Mouse (Mus musculus): ENCODE data around the gene Htr5a. TPM values are rescaled to one million over a fixed set of nuclear protein-coding genes. Genes with fewer than 3 reads are reported as not detected.

The Htr5a gene
- polyA plus RNA-seq, 1 experiment from 2014 or later = 0.22 TPM

GRCm38 (mm10) chr5:27854290-27854689 is 12.3 kb downstream of the Htr5a start:
- H3K36me3 ChIP-seq = no peaks in the 10 kb centered on the region
- H3K4me3 ChIP-seq = no peak overlapping the region
- no peak overlapping the region for H3K4me2 ChIP-seq (replicated peaks)
- no peak for ATAC-seq (ENCODE audit: low FRiP score)
- no peaks in the 10 kb centered on the region for H3K27me3 ChIP-seq
- H3K27ac ChIP-seq = no peak overlapping the region
- H3K4me1 ChIP-seq = no peaks in the 10 kb centered on the region
- no peaks in the 10 kb centered on the region for H3K9me3 ChIP-seq (replicated peaks)
- no peak overlapping the region for H3K9ac ChIP-seq
- 57% methylated on average over 1 of the region's 1 CpGs for WGBS

DNA sequence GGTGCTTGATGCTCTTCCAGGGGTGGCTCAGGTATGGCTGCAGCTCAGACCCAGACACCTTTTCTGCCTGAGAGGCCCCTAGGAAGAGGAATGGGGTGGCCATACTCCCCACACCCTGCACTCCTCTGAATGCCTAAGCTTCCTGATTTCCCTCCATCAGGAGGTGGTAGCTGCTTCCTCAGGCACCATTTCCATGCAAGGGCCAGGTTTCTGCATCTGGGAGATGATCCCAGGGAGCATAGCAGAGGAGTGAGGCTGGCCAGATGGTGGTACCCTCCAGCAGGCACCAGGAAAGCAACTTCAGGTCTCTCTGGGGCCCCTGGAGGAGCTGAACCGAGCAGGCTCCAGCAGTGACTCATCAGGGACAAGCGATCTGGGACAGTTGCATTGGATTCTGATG is 13.8 kb downstream of the Htr5a start:
- WGBS = 83% methylated on average over 2 of the region's 2 CpGs
- no peaks in the 10 kb centered on the region for H3K36me3 ChIP-seq
- H3K4me1 ChIP-seq = no peaks in the 10 kb centered on the region
- no peaks in the 10 kb centered on the region for H3K9me3 ChIP-seq (replicated peaks)
- no peak overlapping the region for H3K4me3 ChIP-seq
- no peak for ATAC-seq (ENCODE audit: low FRiP score)
- no peaks in the 10 kb centered on the region for H3K27me3 ChIP-seq
- H3K4me2 ChIP-seq (replicated peaks) = no peak overlapping the region
- no peak overlapping the region for H3K9ac ChIP-seq
- no peak overlapping the region for H3K27ac ChIP-seq

DNA sequence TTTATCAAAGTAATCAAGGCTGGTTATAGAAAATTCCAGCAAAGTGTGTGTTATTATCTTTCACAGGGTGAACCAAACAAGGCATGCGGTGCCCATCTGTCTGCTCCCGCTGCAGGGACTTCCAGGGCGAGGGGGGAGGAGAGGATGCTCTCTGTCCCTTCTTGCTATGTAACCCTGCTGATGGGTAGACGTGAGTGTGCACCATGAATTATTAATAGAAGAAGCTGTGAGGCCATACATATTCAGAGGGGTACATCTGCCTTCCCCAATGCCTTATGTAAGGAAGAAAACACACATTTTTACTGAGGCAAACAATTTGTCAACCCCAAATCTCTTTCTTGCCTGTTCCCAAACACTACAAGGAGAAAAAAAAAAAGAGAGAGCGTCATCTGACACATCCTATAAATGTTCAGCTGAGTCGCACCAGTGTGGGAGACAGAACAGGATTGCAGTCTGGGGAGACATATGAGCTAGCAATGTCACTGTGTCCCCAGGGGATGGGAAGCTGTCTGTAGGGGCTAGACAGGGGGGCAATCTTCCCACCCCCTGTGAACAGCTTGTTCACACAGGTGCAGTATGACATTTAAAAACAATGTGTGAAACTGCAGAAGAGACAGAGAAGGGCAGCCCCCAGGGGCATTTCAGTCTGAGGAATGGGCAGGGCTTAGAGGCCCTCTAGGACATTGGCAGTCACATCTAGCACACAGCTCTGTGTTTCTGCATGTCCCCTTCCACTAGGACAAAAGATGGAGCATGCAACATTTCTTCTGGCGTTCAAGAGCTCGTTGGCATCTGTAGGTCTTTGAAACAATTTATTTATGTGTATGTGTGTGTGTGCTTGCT is 31.5 kb downstream of the Htr5a start:
- peaks cover 25% of the 10 kb centered on the region for H3K4me1 ChIP-seq
- H3K36me3 ChIP-seq = no peaks in the 10 kb centered on the region
- no peaks in the 10 kb centered on the region for H3K9me3 ChIP-seq (replicated peaks)
- WGBS = 38% methylated on average over 8 of the region's 8 CpGs
- no peak overlapping the region for H3K9ac ChIP-seq
- H3K27me3 ChIP-seq = no peaks in the 10 kb centered on the region
- no peak overlapping the region for H3K4me3 ChIP-seq
- peak; percentile 97 for ATAC-seq (ENCODE audit: low FRiP score)
- H3K4me2 ChIP-seq (replicated peaks) = no peak overlapping the region
- H3K27ac ChIP-seq = peak overlapping the region; percentile 72

- Histone ChIP-seq H3K4me2 (replicated peaks) (no peak overlapping the region), H3K9ac (no peak overlapping the region), H3K4me1 (peaks cover 25% of the 10 kb centered on the region), H3K9me3 (replicated peaks) (no peaks in the 10 kb centered on the region), H3K27ac (peak overlapping the region; percentile 72), H3K4me3 (no peak overlapping the region), H3K36me3 (no peaks in the 10 kb centered on the region), H3K27me3 (no peaks in the 10 kb centered on the region)
- ATAC-seq (ENCODE audit: low FRiP score) = no peak
- WGBS = 83% methylated on average over 5 of the region's 5 CpGs
Observed at GRCm38 (mm10) chr5:27874211-27874610, 32.3 kb downstream of the Htr5a start.

DNA sequence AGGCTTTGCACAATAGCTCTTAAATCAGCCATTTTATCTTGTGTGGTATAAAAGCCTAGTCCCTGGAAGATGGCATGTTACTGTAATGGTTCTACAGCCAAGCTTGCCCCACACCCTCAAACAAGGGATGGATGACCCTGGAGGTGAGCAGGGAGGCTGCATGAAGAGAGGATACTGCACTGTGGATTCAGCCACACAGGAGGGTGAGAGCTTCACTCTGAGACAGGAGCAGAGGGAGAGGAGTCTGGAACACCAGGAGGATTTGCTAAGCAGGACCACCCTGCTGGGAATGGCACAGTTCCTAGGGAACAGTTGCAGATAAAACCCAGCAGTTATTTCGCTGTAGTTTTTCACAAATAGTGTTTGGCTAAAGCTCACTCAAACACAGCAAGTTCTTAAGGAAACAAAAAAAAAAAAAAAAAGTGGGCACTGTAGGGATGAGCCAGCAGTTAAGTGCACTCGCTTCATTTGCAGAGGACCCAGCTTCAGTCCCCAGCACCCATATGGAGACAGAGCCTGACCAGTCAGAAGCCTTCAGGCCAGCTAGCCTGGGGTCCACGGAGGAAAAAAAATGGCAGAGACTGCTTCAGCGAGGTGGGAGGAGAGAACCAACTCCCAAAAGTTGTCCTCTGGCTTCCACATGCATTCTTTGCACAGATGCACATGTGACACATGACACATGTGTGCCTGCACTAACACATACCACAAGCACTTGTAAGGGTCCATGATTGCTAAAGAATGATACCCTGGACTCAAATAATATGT is 33.6 kb downstream of the Htr5a start:
- Histone ChIP-seq H3K27me3 (no peaks in the 10 kb centered on the region), H3K9me3 (replicated peaks) (no peaks in the 10 kb centered on the region), H3K4me3 (no peak overlapping the region), H3K27ac (no peak overlapping the region), H3K4me1 (peaks cover 25% of the 10 kb centered on the region), H3K9ac (no peak overlapping the region), H3K4me2 (replicated peaks) (no peak overlapping the region), H3K36me3 (no peaks in the 10 kb centered on the region)
- ATAC-seq (ENCODE audit: low FRiP score) = no peak
- 73% methylated on average over 4 of the region's 4 CpGs for WGBS

GRCm38 (mm10) chr5:27878356-27878755 is 36.4 kb downstream of the Htr5a start:
- Histone ChIP-seq H3K9ac (no peak overlapping the region), H3K27ac (no peak overlapping the region), H3K4me1 (peaks cover 16% of the 10 kb centered on the region), H3K36me3 (no peaks in the 10 kb centered on the region), H3K9me3 (replicated peaks) (no peaks in the 10 kb centered on the region), H3K27me3 (no peaks in the 10 kb centered on the region), H3K4me3 (no peak overlapping the region), H3K4me2 (replicated peaks) (no peak overlapping the region)
- 86% methylated on average over 5 of the region's 5 CpGs for WGBS
- no peak for ATAC-seq (ENCODE audit: low FRiP score)

GRCm38 (mm10) chr5:27879726-27880125 is 37.8 kb downstream of the Htr5a start:
- Histone ChIP-seq H3K9me3 (replicated peaks) (no peaks in the 10 kb centered on the region), H3K4me2 (replicated peaks) (no peak overlapping the region), H3K4me3 (no peak overlapping the region), H3K4me1 (peaks cover 2% of the 10 kb centered on the region; the same call in 1 of the 2 replicates), H3K36me3 (no peaks in the 10 kb centered on the region), H3K27ac (no peak overlapping the region), H3K27me3 (no peaks in the 10 kb centered on the region), H3K9ac (no peak overlapping the region)
- 97% methylated on average over 3 of the region's 3 CpGs for WGBS
- no peak for ATAC-seq (ENCODE audit: low FRiP score)

GRCm38 (mm10) chr5:27880329-27881036 is 38.5 kb downstream of the Htr5a start:
- no peak for ATAC-seq (ENCODE audit: low FRiP score)
- Histone ChIP-seq H3K27ac (no peak overlapping the region), H3K36me3 (no peaks in the 10 kb centered on the region), H3K27me3 (no peaks in the 10 kb centered on the region), H3K4me2 (replicated peaks) (no peak overlapping the region), H3K9ac (no peak overlapping the region), H3K9me3 (replicated peaks) (no peaks in the 10 kb centered on the region), H3K4me3 (no peak overlapping the region), H3K4me1 (no peaks in the 10 kb centered on the region)
- 67% methylated on average over 3 of the region's 3 CpGs for WGBS

- Histone ChIP-seq H3K4me2 (replicated peaks) (no peak overlapping the region), H3K4me1 (no peaks in the 10 kb centered on the region), H3K4me3 (no peak overlapping the region), H3K9ac (no peak overlapping the region), H3K27ac (no peak overlapping the region), H3K9me3 (replicated peaks) (no peaks in the 10 kb centered on the region), H3K27me3 (no peaks in the 10 kb centered on the region), H3K36me3 (no peaks in the 10 kb centered on the region)
- ATAC-seq (ENCODE audit: low FRiP score) = no peak
- 88% methylated on average over 2 of the region's 2 CpGs for WGBS
Observed at GRCm38 (mm10) chr5:27881261-27881660, 39.3 kb downstream of the Htr5a start.

GRCm38 (mm10) chr5:27888080-27888479 is 46.1 kb downstream of the Htr5a start:
- H3K4me1 ChIP-seq = no peaks in the 10 kb centered on the region
- H3K9me3 ChIP-seq (replicated peaks) = no peaks in the 10 kb centered on the region; the same call in 1 of the 2 replicates
- no peak overlapping the region for H3K27ac ChIP-seq
- no peak overlapping the region for H3K4me2 ChIP-seq (replicated peaks)
- no peaks in the 10 kb centered on the region for H3K36me3 ChIP-seq
- no peak overlapping the region for H3K9ac ChIP-seq
- 84% methylated on average over 3 of the region's 3 CpGs for whole genome bisulfite sequencing
- no peak overlapping the region for H3K4me3 ChIP-seq
- H3K27me3 ChIP-seq = no peaks in the 10 kb centered on the region
- no peak for ATAC-seq (ENCODE audit: low FRiP score)

DNA sequence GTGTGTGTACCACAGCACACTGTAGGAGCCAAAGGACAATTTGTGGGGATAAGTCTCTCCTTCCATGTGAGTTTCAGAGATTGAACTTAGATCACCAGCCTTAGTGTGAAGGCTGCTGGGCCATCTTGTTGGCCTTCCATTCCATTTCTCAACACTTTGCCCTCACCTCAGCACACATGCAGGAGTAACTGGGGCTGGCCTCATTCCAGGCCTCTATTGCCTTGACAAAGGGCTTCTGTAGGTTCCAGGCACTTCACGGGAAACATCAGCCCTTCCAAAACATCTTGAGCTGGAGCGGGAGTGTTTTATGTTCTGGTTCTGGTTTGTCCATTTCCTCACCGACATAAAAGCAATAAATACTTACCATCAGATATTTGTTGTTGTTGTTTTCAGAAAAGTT is 54.0 kb downstream of the Htr5a start:
- Histone ChIP-seq H3K36me3 (no peaks in the 10 kb centered on the region), H3K9me3 (replicated peaks) (no peaks in the 10 kb centered on the region), H3K27me3 (no peaks in the 10 kb centered on the region), H3K9ac (no peak overlapping the region), H3K27ac (no peak overlapping the region), H3K4me3 (no peak overlapping the region), H3K4me1 (no peaks in the 10 kb centered on the region), H3K4me2 (replicated peaks) (no peak overlapping the region)
- WGBS = 86% methylated on average over 3 of the region's 3 CpGs
- no peak for ATAC-seq (ENCODE audit: low FRiP score)

GRCm38 (mm10) chr5:27899756-27900155 is 57.8 kb downstream of the Htr5a start:
- Histone ChIP-seq H3K27me3 (no peaks in the 10 kb centered on the region), H3K36me3 (no peaks in the 10 kb centered on the region), H3K9ac (no peak overlapping the region), H3K4me3 (no peak overlapping the region), H3K4me2 (replicated peaks) (no peak overlapping the region), H3K27ac (no peak overlapping the region), H3K9me3 (replicated peaks) (peaks cover 4% of the 10 kb centered on the region; the same call in 1 of the 2 replicates), H3K4me1 (no peaks in the 10 kb centered on the region)
- no peak for ATAC-seq (ENCODE audit: low FRiP score)
- 69% methylated on average over 2 of the region's 2 CpGs for WGBS
